Mouse (Mus musculus) ES-Bruce4 (cell line): ENCODE measurements at regions not wholly inside any gene's neighbourhood (a gene's known extent, or its start where the extent isn't known, plus 50 kb on each side); places are given as distances from the start of the nearest gene placed in this dataset.

Experiments used
- H3K27ac ChIP-seq: 2 replicates; pipeline ENCODE4 v1.5.1; 2012; ENCODE audit warnings: low read length, inconsistent platforms; ENCODE audit not compliant: insufficient read depth
- H3K27me3 ChIP-seq: 2 replicates; pipeline ENCODE4 v1.6.1; 2012; ENCODE audit warnings: mild to moderate bottlenecking, low read length, inconsistent platforms; ENCODE audit not compliant: control insufficient read depth, poor library complexity, insufficient read depth, severe bottlenecking
- H3K36me3 ChIP-seq: 2 replicates; pipeline ENCODE4 v1.6.1; 2012; ENCODE audit warnings: inconsistent platforms, mild to moderate bottlenecking, low read length, moderate library complexity; ENCODE audit not compliant: control insufficient read depth, poor library complexity, insufficient read depth, severe bottlenecking
- H3K4me1 ChIP-seq: one replicate; pipeline ENCODE4 v1.8.1; 2011; ENCODE audit warnings: low read length; ENCODE audit not compliant: control insufficient read depth, insufficient read depth
- H3K4me3 ChIP-seq: 2 replicates; pipeline ENCODE4 v1.5.1; 2011; ENCODE audit warnings: low read depth, mild to moderate bottlenecking, low read length
- H3K9ac ChIP-seq: 2 replicates; pipeline ENCODE4 v1.6.1; 2012; ENCODE audit warnings: low read depth, mild to moderate bottlenecking, inconsistent platforms; ENCODE audit not compliant: poor library complexity, severe bottlenecking
- H3K9me3 ChIP-seq: replicated peaks from 2 replicates; pipeline ENCODE4 v1.6.1; 2012; ENCODE audit warnings: mild to moderate bottlenecking, low read length, inconsistent platforms; ENCODE audit not compliant: control insufficient read depth, poor library complexity, insufficient read depth, severe bottlenecking
- CTCF ChIP-seq: IDR thresholded peaks from one replicate; pipeline ENCODE4 v1.8.1; 2011; ENCODE audit warnings: low read depth, low read length
- EP300 ChIP-seq: IDR thresholded peaks from 2 replicates; pipeline ENCODE4 v1.6.1; 2011; ENCODE audit warnings: low read depth, low read length; ENCODE audit not compliant: insufficient read depth
- POLR2A ChIP-seq: IDR thresholded peaks from one replicate; pipeline ENCODE4 v1.8.1; 2011; ENCODE audit warnings: low read length; ENCODE audit not compliant: insufficient read depth

- Histone ChIP-seq H3K4me1 (no peaks in the 10 kb centered on the region), H3K27me3 (no peaks in the 10 kb centered on the region), H3K36me3 (no peaks in the 10 kb centered on the region), H3K4me3 (no peak overlapping the region), H3K9ac (no peak overlapping the region), H3K27ac (no peak overlapping the region), H3K9me3 (no peaks in the 10 kb centered on the region)
- TF ChIP-seq CTCF, result no peak
- TF ChIP-seq EP300, result no peak
- no peak for TF ChIP-seq POLR2A
Measured at GRCm38 (mm10) chr16:86659154-86659553, 694.8 kb upstream of the N6amt1 start.

- H3K27ac ChIP-seq, result no peak overlapping the region
- no peak overlapping the region for H3K4me3 ChIP-seq
- no peaks in the 10 kb centered on the region for H3K9me3 ChIP-seq
Measured at GRCm38 (mm10) chr16:86647316-86647715, 706.7 kb upstream of the N6amt1 start.

GRCm38 (mm10) chr16:86646753-86647152 lies 707.2 kb upstream of the N6amt1 start:
- no peaks in the 10 kb centered on the region for H3K36me3 ChIP-seq
- H3K9me3 ChIP-seq, result no peaks in the 10 kb centered on the region
- no peak overlapping the region for H3K27ac ChIP-seq
- H3K9ac ChIP-seq, result no peak overlapping the region
- no peak for TF ChIP-seq CTCF
- no peaks in the 10 kb centered on the region for H3K27me3 ChIP-seq
- H3K4me1 ChIP-seq, result no peaks in the 10 kb centered on the region
- no peak overlapping the region for H3K4me3 ChIP-seq

More at GRCm38 (mm10) chr16:86647316-86647715, 706.7 kb upstream of the N6amt1 start:
- Histone ChIP-seq H3K36me3 (no peaks in the 10 kb centered on the region), H3K9ac (no peak overlapping the region), H3K27me3 (no peaks in the 10 kb centered on the region), H3K4me1 (no peaks in the 10 kb centered on the region)
- TF ChIP-seq CTCF (no peak), EP300 (no peak), POLR2A (no peak)

- TF ChIP-seq CTCF, result no peak
- TF ChIP-seq EP300, result no peak
- Histone ChIP-seq H3K4me1 (no peaks in the 10 kb centered on the region), H3K27ac (no peak overlapping the region), H3K36me3 (no peaks in the 10 kb centered on the region), H3K27me3 (no peaks in the 10 kb centered on the region), H3K9me3 (no peaks in the 10 kb centered on the region), H3K4me3 (no peak overlapping the region), H3K9ac (no peak overlapping the region)
Measured at GRCm38 (mm10) chr16:86645436-86645835, 708.5 kb upstream of the N6amt1 start.

DNA sequence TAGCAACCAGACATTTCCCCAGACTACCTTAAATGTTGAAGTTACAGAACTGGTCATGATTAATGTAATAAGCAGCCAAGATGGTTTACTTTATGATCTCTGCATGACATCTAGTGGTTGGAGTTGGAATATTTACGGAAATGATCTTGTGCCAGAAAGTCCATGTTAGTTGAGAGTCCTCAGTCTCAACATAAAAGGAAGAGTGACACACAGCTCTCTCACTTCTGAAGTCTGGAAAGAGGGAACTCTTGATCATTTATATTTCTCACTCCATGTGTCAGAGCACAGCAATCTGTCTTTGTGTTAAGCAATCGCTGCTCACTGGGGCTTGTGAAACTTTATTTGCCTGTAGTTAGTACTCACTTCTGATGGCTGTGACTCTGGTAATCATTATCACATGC lies 709.1 kb upstream of the N6amt1 start:
- Histone ChIP-seq H3K27me3 (no peaks in the 10 kb centered on the region), H3K4me3 (no peak overlapping the region), H3K27ac (no peak overlapping the region), H3K4me1 (no peaks in the 10 kb centered on the region), H3K9me3 (no peaks in the 10 kb centered on the region), H3K36me3 (no peaks in the 10 kb centered on the region), H3K9ac (no peak overlapping the region)
- TF ChIP-seq POLR2A (no peak), EP300 (no peak), CTCF (no peak)

GRCm38 (mm10) chr16:86604166-86604565 lies 702.5 kb upstream of the Adamts5 start:
- no peaks in the 10 kb centered on the region for H3K4me1 ChIP-seq
- no peaks in the 10 kb centered on the region for H3K9me3 ChIP-seq
- no peak overlapping the region for H3K4me3 ChIP-seq
- H3K27ac ChIP-seq, result no peak overlapping the region
- no peaks in the 10 kb centered on the region for H3K36me3 ChIP-seq
- H3K27me3 ChIP-seq, result no peaks in the 10 kb centered on the region
- H3K9ac ChIP-seq, result no peak overlapping the region
- TF ChIP-seq CTCF (no peak), EP300 (no peak)

GRCm38 (mm10) chr16:86594992-86595391 lies 693.4 kb upstream of the Adamts5 start:
- no peak for TF ChIP-seq EP300
- TF ChIP-seq POLR2A, result no peak
- no peak for TF ChIP-seq CTCF
- H3K27me3 ChIP-seq, result no peaks in the 10 kb centered on the region
- H3K36me3 ChIP-seq, result no peaks in the 10 kb centered on the region
- no peak overlapping the region for H3K4me3 ChIP-seq
- no peaks in the 10 kb centered on the region for H3K9me3 ChIP-seq
- no peak overlapping the region for H3K9ac ChIP-seq
- no peaks in the 10 kb centered on the region for H3K4me1 ChIP-seq
- no peak overlapping the region for H3K27ac ChIP-seq
